Mouse (Mus musculus): ENCODE measurements around the gene Tenm1. TPM values are rescaled to one million over a fixed set of nuclear protein-coding genes. Genes with fewer than 3 reads are reported as not detected.

Tenm1 gene
- total RNA-seq (2021) = under 1 TPM in 1 of 2 experiments, not detected in 1; 0.05 TPM

- no peak for DNase-seq
- intact Hi-C loops (cut with DNase I) = no loop called here
These were observed at the start of gene Tenm1 for GRCm38 (mm10) chrX:43428855-43429263. Tenm1 (minus strand) TSS chrX:43429126.

DNA sequence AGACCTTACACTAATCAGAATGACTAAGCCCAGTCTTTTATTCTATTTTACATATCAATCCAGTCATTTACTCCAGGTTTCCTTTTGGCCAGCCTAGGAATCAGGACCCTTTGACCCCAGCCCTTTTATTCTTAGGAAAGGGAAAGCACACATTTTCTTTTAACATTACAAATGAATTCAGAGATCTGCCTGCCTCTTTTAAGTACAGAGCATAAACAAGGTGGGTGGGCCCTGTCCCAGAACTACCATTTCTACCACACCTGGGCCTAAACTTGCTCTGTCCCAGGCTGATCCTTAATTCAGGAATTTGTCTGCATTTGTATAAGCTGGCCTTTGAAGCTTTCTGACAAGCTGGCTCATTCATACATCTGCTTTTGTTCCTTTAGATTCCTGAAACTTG lies 38.4 kb upstream of the Tenm1 start:
- intact Hi-C loops (cut with DNase I) = no loop called here
- no peak for DNase-seq

- intact Hi-C loops (cut with DNase I) = no loop called here
- no peak for DNase-seq
These were observed 1.7 kb upstream of the Tenm1 start for GRCm38 (mm10) chrX:43430581-43430980.

- intact Hi-C loops (cut with DNase I) = no loop called here
These were observed 1.1 kb upstream of the Tenm1 start for GRCm38 (mm10) chrX:43429982-43430531.

DNA sequence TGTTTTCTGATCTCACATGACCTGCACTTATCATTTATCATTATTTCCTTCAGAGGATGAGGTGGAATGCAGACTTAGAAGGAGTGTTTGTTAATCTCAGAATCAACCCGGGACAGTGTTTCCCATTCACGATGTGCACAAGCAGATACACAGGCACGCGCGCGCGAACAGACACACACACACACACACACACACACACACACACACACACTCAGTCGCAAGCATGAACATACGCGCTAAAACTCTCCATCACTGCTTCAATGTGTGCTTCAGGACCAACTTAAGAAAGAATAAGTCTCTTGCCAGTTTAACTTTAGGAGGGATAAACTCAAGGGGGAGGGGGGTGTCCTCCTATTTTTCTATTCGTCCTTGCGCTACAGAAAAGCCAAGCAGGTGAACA lies 411 bp upstream of the Tenm1 start:
- intact Hi-C loops (cut with DNase I) = no loop called here
- DNase-seq = no peak

More at GRCm38 (mm10) chrX:43429982-43430531, 1.1 kb upstream of the Tenm1 start:
- DNase-seq = no peak

DNA sequence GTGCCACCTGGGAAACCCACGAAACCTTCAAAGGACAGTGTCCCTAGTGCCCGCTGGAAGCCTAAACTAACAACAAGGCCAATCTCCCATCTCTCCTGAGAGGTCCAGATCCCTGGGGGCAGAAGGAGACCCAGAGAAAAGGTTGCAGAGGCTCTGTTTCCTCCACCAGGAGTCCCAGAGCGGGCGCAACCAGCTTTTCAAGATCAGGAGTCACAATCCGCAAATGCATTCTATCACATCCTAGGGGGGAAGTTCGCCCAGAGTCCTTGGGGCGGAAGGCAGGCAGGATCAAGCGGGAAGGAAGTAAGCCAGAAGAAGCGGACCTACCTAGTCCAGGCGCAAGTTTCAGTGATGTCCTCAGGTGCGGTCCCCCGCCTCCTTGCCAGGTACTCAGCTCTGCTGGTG lies 963 bp downstream of the Tenm1 start:
- intact Hi-C loops (cut with DNase I) = no loop called here
- DNase-seq = no peak

DNA sequence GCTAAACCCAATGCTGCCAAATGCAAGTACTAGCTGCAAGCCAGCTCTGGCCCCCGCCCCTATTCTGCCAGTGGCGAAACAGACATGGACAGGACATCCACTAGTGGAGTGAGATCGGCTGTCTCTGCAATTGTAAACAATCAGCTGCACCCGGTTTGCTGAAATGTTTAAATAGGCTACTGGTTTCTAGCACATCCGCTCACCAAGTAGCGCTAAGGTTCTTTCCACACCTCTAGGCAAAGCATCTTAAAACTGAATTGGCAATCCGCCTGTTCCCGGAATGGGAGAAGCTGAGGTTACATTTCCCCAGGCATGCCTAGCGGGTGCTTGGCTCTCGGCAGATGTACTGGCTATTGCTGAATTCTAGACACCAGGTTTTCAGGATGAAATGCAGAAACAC lies 1.8 kb downstream of the Tenm1 start:
- DNase-seq = no peak
- intact Hi-C loops (cut with DNase I) = no loop called here

GRCm38 (mm10) chrX:43397957-43398356 lies 31.0 kb downstream of the Tenm1 start:
- intact Hi-C loops (cut with DNase I) = no loop called here
- no peak for DNase-seq

DNA sequence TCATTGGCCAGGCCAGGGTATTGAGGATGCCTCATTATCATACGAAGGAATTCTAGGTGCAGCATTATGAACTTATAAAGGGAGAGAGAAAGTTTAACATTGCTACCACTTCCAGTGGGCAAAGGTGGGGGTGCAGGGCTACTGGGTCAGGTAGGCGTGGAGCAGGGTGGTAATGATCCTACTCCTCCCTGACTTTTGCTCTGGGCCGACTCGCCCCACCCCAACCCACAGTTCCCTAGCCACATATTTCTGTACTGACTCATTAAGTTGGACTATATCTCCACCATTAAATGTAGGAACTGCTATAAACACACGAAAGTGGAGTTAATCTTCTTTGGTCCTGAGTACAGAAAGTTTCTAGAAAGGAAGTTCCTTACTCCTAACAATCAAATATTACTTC lies 40.8 kb downstream of the Tenm1 start:
- DNase-seq = no peak
- intact Hi-C loops (cut with DNase I) = no loop called here

- no peak for DNase-seq
- intact Hi-C loops (cut with DNase I) = no loop called here
These were observed 56.4 kb downstream of the Tenm1 start for GRCm38 (mm10) chrX:43372526-43372925.

DNA sequence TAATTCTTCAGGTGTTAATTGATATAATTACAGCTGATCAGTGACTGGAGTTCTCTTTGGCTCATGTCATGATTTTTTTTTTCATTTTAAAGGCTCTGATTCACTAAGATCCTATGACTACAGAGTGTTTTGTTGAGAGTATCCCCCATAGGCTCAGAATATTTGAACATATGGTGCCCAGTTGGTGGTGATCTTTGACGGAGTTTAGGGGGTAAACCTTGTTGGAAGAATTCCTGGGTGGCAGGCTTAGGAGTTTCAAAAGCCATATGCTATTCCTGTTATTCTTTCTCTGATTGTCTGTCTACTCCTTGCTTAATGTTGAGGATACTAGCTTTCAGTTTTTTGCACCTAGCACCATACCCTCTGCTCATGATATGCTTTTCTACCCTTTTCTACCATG lies 109.6 kb downstream of the Tenm1 start:
- no peak for DNase-seq
- intact Hi-C loops (cut with DNase I) = no loop called here

DNA sequence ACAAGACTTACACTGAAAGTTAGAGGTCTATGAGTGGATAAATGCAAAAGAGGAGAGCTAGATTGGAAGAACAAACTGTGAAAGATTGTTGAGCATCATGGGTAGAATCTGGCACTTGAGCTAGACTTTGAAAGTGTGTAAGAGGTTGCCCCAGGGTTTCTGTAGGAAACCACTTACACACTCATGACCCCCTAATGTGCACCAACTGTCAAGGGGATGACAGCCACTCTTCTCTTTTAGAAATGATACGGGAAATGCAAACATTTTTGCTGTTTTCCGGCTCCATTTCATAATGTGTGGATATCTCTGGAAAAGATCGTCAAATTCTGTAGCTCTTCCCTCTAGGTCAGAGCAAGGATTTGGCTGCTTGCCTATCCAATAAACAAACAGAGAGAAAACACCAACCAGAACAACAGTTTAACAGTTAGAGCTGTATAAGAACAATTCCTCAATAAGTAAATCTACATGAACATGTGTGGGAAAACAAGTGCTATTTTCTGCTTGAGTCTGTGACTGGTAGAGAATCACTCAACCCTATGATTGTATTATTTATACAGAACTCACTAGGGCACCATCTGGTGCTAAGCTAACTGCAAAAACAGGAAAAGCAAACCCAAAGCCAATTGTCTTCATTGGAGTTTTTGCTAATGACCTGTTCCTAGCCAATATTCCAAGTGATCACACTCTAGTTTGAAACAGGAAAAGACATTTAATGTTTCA lies 111.0 kb downstream of the Tenm1 start:
- intact Hi-C loops (cut with DNase I) = no loop called here
- DNase-seq = no peak

- no peak for DNase-seq
These were observed 193.1 kb downstream of the Tenm1 start for GRCm38 (mm10) chrX:43235844-43236243.

GRCm38 (mm10) chrX:43205003-43205402 lies 223.9 kb downstream of the Tenm1 start:
- intact Hi-C loops (cut with DNase I) = no loop called here

More at GRCm38 (mm10) chrX:43235844-43236243, 193.1 kb downstream of the Tenm1 start:
- intact Hi-C loops (cut with DNase I) = no loop called here

GRCm38 (mm10) chrX:43202249-43202783 lies 226.6 kb downstream of the Tenm1 start:
- intact Hi-C loops (cut with DNase I) = no loop called here
- DNase-seq = no peak

More at GRCm38 (mm10) chrX:43205003-43205402, 223.9 kb downstream of the Tenm1 start:
- DNase-seq = no peak

DNA sequence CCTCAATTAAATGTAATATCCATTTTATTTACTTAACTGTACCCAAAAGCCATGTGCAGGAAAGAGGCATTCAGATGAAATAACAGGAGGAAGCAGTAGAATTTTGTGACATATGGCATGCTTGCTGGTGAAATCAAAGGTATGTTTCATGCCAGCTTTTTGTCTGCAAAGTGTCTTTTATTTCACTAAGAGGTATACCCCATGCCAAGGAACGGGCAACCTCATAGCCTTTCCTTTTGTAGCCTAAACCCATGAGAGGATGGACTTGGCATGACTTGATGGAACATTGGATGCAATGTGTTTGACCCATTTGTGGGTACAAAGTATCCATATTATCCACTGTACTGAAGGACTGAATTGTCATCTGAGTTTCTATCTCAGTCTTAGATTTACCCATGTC lies 246.0 kb downstream of the Tenm1 start:
- no peak for DNase-seq
- intact Hi-C loops (cut with DNase I) = no loop called here

DNA sequence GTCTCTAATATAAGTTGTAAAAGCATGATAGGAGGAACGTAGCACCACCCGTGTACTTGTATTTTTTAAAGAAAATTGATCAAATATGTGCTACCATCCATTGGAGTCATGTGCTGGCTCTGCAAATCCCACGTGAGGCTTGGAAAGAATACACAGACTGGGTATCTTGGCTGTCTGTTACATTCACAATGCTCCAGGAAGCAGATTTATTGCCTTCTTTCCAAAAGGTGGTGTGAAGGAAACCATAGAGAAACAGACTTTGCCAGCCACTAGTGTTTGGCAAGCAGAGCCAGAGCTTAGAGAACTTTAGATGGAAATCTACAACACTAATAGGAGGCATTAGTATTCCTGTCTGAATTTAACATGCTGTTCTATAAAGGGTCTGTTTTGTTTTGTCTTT lies 277.4 kb downstream of the Tenm1 start:
- intact Hi-C loops (cut with DNase I) = no loop called here
- DNase-seq = no peak

GRCm38 (mm10) chrX:43129696-43130095 lies 299.2 kb downstream of the Tenm1 start:
- DNase-seq = no peak
- intact Hi-C loops (cut with DNase I) = no loop called here

GRCm38 (mm10) chrX:43122491-43122890 lies 306.4 kb downstream of the Tenm1 start:
- no peak for DNase-seq
- intact Hi-C loops (cut with DNase I) = no loop called here

- intact Hi-C loops (cut with DNase I) = no loop called here
These were observed 306.9 kb downstream of the Tenm1 start for GRCm38 (mm10) chrX:43122001-43122400.

GRCm38 (mm10) chrX:42986100-42986499 lies 442.8 kb downstream of the Tenm1 start:
- no peak for DNase-seq
- intact Hi-C loops (cut with DNase I) = no loop called here

More at GRCm38 (mm10) chrX:43122001-43122400, 306.9 kb downstream of the Tenm1 start:
- no peak for DNase-seq

DNA sequence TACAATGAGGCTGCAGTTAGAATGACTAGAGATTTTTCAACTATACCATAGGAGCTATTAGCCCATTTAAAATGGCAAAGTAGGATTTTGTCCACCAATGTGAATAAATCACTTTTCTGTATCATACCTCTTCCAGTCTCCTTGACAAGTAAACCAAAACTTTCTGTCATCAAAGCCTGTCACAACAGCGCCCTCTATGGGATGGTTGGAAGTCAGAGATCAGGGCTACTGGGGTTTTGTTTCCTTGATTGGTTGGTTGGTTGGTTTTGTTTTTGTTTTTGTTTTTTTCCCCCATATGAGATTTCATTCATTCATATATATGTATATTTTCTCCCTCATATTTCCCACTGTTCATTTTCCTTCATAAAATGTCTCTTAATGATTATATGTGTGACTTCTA lies 455.4 kb downstream of the Tenm1 start:
- intact Hi-C loops (cut with DNase I) = no loop called here

More for the DNA sequence above, 455.4 kb downstream of the Tenm1 start:
- no peak for DNase-seq
